Mouse (Mus musculus): Measurements from ENCODE around the gene Mblac1.

DNA sequence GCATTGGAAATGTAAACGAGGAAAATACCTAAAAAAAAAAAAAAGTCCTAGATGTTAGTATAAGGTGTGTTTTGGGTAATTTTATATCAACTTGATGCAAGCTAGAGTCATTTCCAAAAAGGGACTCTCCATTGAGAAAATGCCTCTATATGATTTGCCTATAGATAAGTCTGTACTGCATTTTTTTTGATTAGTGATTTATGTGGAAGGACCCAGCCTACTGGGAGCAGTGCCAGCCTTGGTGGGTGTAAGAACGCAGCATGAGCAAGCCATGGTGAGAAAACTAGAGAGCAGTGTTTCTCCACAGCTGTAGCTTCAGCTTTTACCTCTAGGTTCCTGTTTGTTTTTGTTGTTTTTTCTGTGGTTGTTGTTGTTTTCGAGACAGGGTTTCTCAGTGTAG, 29.2 kb downstream of the Mblac1 start:
- TF ChIP-seq CTCF (IDR thresholded peaks at IDR 0.05; ENCODE audit: low read depth, low read length) (no peak), POLR2AphosphoS5 (IDR thresholded peaks at IDR 0.05; ENCODE audit: insufficient replicate concordance, low read depth, low read length) (no peak)
